Mouse (Mus musculus) 416B (cell line): ENCODE data around the gene Magea5.
"Not testable (repeated sequence)": the region's sequence is repeated elsewhere in the genome, so short reads cannot be mapped to it uniquely, and the experiment has no call there.

Experiments used
- DNase-seq: peaks from one replicate; pipeline ENCODE4 v3.0.0; 2011; ENCODE audit warnings: low read depth

The Magea5 gene

DNA sequence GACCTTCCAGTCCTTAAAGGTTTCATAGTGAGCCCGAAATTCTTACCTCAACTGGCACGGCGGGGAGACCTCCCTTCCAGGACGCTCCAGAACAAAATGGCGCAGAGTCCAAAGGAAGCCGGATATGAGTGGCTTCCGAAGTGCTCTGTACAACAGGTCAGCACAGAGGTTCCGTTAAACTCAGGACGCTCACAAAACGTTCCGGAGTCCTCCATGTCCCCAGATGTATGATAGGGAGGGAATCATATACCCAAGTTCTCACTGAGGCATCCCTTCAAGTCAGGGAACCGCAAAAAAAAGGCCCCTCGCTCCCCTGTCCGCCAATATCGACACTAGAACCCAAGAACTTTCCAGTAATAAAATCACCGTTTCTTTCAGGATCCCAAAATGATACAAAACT, at the start of gene Magea5:
Gene Magea5 (minus strand): TSS at position 101 of the 400 bp plus-strand sequence.
- not testable (repeated sequence) for DNase-seq

DNA sequence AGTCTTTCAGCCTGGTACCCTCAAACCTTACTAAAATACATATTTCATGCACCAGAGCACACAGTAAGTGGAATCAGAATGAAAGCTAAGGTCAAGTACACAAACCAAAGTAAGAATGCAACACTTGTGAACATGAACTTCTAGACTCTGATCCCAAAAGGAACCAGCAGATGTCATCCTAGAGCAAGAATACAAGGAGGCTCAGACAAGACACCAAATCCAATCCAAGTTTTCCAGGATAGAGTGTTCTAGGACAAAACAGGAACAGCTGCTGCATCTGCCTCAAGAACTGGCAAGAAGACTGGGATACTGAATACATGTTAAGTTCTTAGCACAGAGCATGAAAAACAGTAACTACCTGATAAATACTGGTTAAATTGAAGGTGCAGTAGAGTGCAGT, 35.1 kb upstream of the Magea5 start:
- DNase-seq: peak; percentile 2

DNA sequence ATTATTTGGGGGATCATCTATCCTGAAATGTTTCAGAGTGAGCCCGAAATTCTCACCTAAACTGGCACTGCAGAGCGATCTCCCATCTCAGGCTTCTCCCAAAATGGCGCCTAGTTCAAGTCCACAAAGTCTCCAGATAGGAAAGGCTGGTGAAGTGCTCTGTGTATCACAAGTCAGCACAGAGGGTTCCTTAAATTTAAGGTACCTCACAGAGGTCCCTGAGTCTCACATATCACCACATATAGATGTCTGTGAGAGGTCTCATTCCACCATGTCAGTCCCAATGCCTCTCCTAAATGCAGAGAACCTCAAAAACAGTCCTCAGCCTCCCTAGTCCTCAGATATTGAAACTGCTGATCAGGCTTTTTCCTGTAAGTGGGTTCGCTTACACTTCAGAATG, 30.6 kb upstream of the Magea5 start, which contains the start of gene Magea2:
Gene Magea2 (minus strand): TSS at position 101 of the 400 bp plus-strand sequence.
- DNase-seq: not testable (repeated sequence)

DNA sequence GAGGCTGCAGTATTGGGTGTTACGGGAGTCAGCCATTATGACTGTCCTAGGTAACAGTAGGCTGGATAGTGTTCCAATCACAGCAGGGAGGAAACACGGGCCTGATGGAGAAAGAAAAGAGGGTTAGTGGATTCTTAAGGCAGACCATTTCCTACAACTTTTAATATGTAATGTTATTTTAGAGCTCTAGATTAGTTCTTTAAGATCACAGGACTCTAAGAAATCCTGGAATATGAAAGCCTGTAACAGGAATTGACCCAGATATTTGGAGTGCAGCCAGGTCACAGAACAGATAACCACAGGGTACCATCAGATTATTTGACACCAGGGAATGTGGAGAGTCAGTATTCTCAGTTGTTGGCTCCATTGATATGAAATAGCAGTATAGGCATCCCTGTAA, 26.7 kb upstream of the Magea5 start, which contains the start of gene Magea1:
Gene Magea1 (minus strand): TSS at position 101 of the 400 bp plus-strand sequence.
- DNase-seq: not testable (repeated sequence)
